Mouse (Mus musculus) activated CD4-positive, CD25-positive, alpha-beta regulatory T cell, adult 9 weeks (primary cell): ENCODE data around the gene Gm21962. TPM values are rescaled to one million over a fixed set of nuclear protein-coding genes. Genes with fewer than 3 reads are reported as not detected.

Source experiments
- polyA plus RNA-seq: library from polyadenylated mRNA; unstranded; fragments of 100-300 nt; shearing (Covaris generic); gene quantifications from one replicate; pipeline ENCODE4 v1.2.1, GENCODE M21; 2017

Gm21962 gene
- polyA plus RNA-seq = not detected

DNA sequence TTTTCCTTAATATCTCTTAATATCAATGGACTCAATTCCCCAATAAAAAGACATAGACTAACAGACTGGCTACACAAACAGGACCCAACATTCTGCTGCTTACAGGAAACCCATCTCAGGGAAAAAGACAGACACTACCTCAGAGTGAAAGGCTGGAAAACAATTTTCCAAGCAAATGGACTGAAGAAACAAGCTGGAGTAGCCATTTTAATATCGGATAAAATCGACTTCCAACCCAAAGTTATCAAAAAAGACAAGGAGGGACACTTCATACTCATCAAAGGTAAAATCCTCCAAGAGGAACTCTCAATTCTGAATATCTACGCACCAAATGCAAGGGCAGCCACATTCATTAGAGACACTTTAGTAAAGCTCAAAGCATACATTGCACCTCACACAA is at the start of gene Gm21962:
Gene Gm21962 (plus strand): TSS at position 301 of the 400 bp plus-strand sequence.

Other genes starting within 250 kb of the Gm21962 start
- not detected for gene Ddit4l, start 49.9 kb upstream of the Gm21962 start, polyA plus RNA-seq
- gene H2afz, start 193.0 kb downstream of the Gm21962 start, polyA plus RNA-seq = 1,293 TPM
- 4.1 TPM for gene Dnajb14, start 196.2 kb downstream of the Gm21962 start, polyA plus RNA-seq
- 82.3 TPM for gene Lamtor3, start 247.0 kb downstream of the Gm21962 start, polyA plus RNA-seq